Mouse (Mus musculus): ENCODE results near the gene Ccdc80. TPM values are rescaled to one million over a fixed set of nuclear protein-coding genes. Genes with fewer than 3 reads are reported as not detected.

The Ccdc80 gene
- polyA plus RNA-seq (2014; fragmentation: Nextera tagmentation; extraction: Ambion mirVana), result 15.6 and 22.4 TPM in 2 replicates

- H3K36me3 ChIP-seq (ENCODE audit: control insufficient read depth, insufficient read depth, low read length), result no peaks in the 10 kb centered on the region
- H3K9ac ChIP-seq (replicated peaks; ENCODE audit: low read depth, low read length), result peak within 1 kb of the TSS; percentile 50; the same call in 1 of the 2 replicates
- no peaks in the 10 kb centered on the region for H3K9me3 ChIP-seq (ENCODE audit: control insufficient read depth, low read length)
- 40% methylated on average over 6 of the region's 6 CpGs for WGBS
- no peaks in the 10 kb centered on the region for H3K27me3 ChIP-seq (ENCODE audit: control insufficient read depth, insufficient read depth, low read length)
- H3K27ac ChIP-seq (ENCODE audit: low read depth, low read length), result peak within 1 kb of the TSS; percentile 45; the same call in 1 of the 2 replicates
- H3K4me3 ChIP-seq (ENCODE audit: low read depth, low read length), result peak within 1 kb of the TSS; percentile 30
- ATAC-seq (ENCODE audit: low read depth), result no peak
- H3K4me2 ChIP-seq (ENCODE audit: low read depth, low read length), result peak within 1 kb of the TSS; percentile 43
- H3K4me1 ChIP-seq (ENCODE audit: control insufficient read depth, insufficient read depth, low read length), result peaks cover 5% of the 10 kb centered on the region; the same call in 1 of the 2 replicates
Measured at GRCm38 (mm10) chr16:45093137-45093731, at the start of gene Ccdc80. Gene Ccdc80 (plus strand): TSS chr16:45093402.

- Histone ChIP-seq H3K27ac (ENCODE audit: low read depth, low read length) (no peak overlapping the region), H3K4me3 (ENCODE audit: low read depth, low read length) (no peak overlapping the region), H3K36me3 (ENCODE audit: control insufficient read depth, insufficient read depth, low read length) (no peaks in the 10 kb centered on the region), H3K4me1 (ENCODE audit: control insufficient read depth, insufficient read depth, low read length) (no peaks in the 10 kb centered on the region), H3K9ac (replicated peaks; ENCODE audit: low read depth, low read length) (no peak overlapping the region), H3K27me3 (ENCODE audit: control insufficient read depth, insufficient read depth, low read length) (no peaks in the 10 kb centered on the region), H3K9me3 (ENCODE audit: control insufficient read depth, low read length) (no peaks in the 10 kb centered on the region), H3K4me2 (ENCODE audit: low read depth, low read length) (no peak overlapping the region)
- no peak for ATAC-seq (ENCODE audit: low read depth)
- 54% methylated on average over 3 of the region's 3 CpGs for WGBS
Measured at GRCm38 (mm10) chr16:45044844-45045243, 48.4 kb upstream of the Ccdc80 start.

GRCm38 (mm10) chr16:45057222-45057621, 36.0 kb upstream of the Ccdc80 start:
- Histone ChIP-seq H3K4me1 (ENCODE audit: control insufficient read depth, insufficient read depth, low read length) (no peaks in the 10 kb centered on the region), H3K27ac (ENCODE audit: low read depth, low read length) (no peak overlapping the region), H3K27me3 (ENCODE audit: control insufficient read depth, insufficient read depth, low read length) (no peaks in the 10 kb centered on the region), H3K9me3 (ENCODE audit: control insufficient read depth, low read length) (no peaks in the 10 kb centered on the region), H3K9ac (replicated peaks; ENCODE audit: low read depth, low read length) (no peak overlapping the region), H3K4me3 (ENCODE audit: low read depth, low read length) (no peak overlapping the region), H3K4me2 (ENCODE audit: low read depth, low read length) (no peak overlapping the region), H3K36me3 (ENCODE audit: control insufficient read depth, insufficient read depth, low read length) (no peaks in the 10 kb centered on the region)
- 95% methylated on average over 7 of the region's 7 CpGs for WGBS
- ATAC-seq (ENCODE audit: low read depth), result no peak

DNA sequence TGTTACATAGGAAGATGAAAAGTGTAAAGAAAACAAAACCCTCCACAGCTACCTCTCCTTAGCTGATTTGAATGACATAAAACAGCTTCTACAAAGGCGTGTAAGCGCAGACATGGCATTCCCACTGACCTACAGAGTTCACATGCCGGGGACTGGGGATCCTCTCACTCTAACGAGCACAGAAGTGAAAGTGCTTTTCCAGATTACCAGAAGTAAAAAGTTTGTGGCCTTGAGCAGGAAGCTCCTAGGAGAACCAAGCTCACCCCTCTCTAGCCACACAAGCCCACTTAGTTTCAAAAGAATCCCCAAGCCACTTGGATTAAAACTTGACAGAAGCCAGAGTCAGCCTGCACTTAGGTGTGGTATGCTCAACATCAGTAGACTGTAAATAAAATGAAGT, 35.3 kb upstream of the Ccdc80 start:
- no peak overlapping the region for H3K4me2 ChIP-seq (ENCODE audit: low read depth, low read length)
- 85% methylated on average over 4 of the region's 4 CpGs for WGBS
- H3K36me3 ChIP-seq (ENCODE audit: control insufficient read depth, insufficient read depth, low read length), result no peaks in the 10 kb centered on the region
- ATAC-seq (ENCODE audit: low read depth), result no peak
- no peak overlapping the region for H3K9ac ChIP-seq (replicated peaks; ENCODE audit: low read depth, low read length)
- H3K27me3 ChIP-seq (ENCODE audit: control insufficient read depth, insufficient read depth, low read length), result no peaks in the 10 kb centered on the region
- no peak overlapping the region for H3K4me3 ChIP-seq (ENCODE audit: low read depth, low read length)
- H3K4me1 ChIP-seq (ENCODE audit: control insufficient read depth, insufficient read depth, low read length), result no peaks in the 10 kb centered on the region
- no peak overlapping the region for H3K27ac ChIP-seq (ENCODE audit: low read depth, low read length)
- no peaks in the 10 kb centered on the region for H3K9me3 ChIP-seq (ENCODE audit: control insufficient read depth, low read length)

- no peaks in the 10 kb centered on the region for H3K36me3 ChIP-seq (ENCODE audit: control insufficient read depth, insufficient read depth, low read length)
- no peak overlapping the region for H3K9ac ChIP-seq (replicated peaks; ENCODE audit: low read depth, low read length)
- 78% methylated on average over 3 of the region's 3 CpGs for WGBS
- H3K4me3 ChIP-seq (ENCODE audit: low read depth, low read length), result no peak overlapping the region
- no peaks in the 10 kb centered on the region for H3K9me3 ChIP-seq (ENCODE audit: control insufficient read depth, low read length)
- H3K4me1 ChIP-seq (ENCODE audit: control insufficient read depth, insufficient read depth, low read length), result no peaks in the 10 kb centered on the region
- no peak overlapping the region for H3K4me2 ChIP-seq (ENCODE audit: low read depth, low read length)
- no peak for ATAC-seq (ENCODE audit: low read depth)
- H3K27me3 ChIP-seq (ENCODE audit: control insufficient read depth, insufficient read depth, low read length), result no peaks in the 10 kb centered on the region
- H3K27ac ChIP-seq (ENCODE audit: low read depth, low read length), result no peak overlapping the region
Measured at GRCm38 (mm10) chr16:45061140-45061539, 32.1 kb upstream of the Ccdc80 start.

- H3K9me3 ChIP-seq (ENCODE audit: control insufficient read depth, low read length), result no peaks in the 10 kb centered on the region
- 90% methylated on average over 8 of the region's 8 CpGs for WGBS
- no peak overlapping the region for H3K9ac ChIP-seq (replicated peaks; ENCODE audit: low read depth, low read length)
- H3K4me3 ChIP-seq (ENCODE audit: low read depth, low read length), result no peak overlapping the region
- no peaks in the 10 kb centered on the region for H3K4me1 ChIP-seq (ENCODE audit: control insufficient read depth, insufficient read depth, low read length)
- no peaks in the 10 kb centered on the region for H3K27me3 ChIP-seq (ENCODE audit: control insufficient read depth, insufficient read depth, low read length)
- no peak overlapping the region for H3K27ac ChIP-seq (ENCODE audit: low read depth, low read length)
- H3K4me2 ChIP-seq (ENCODE audit: low read depth, low read length), result no peak overlapping the region
- ATAC-seq (ENCODE audit: low read depth), result no peak
- H3K36me3 ChIP-seq (ENCODE audit: control insufficient read depth, insufficient read depth, low read length), result no peaks in the 10 kb centered on the region
Measured at GRCm38 (mm10) chr16:45070383-45071083, 22.7 kb upstream of the Ccdc80 start.

GRCm38 (mm10) chr16:45071424-45071823, 21.8 kb upstream of the Ccdc80 start:
- Histone ChIP-seq H3K27me3 (ENCODE audit: control insufficient read depth, insufficient read depth, low read length) (no peaks in the 10 kb centered on the region), H3K4me1 (ENCODE audit: control insufficient read depth, insufficient read depth, low read length) (no peaks in the 10 kb centered on the region), H3K36me3 (ENCODE audit: control insufficient read depth, insufficient read depth, low read length) (no peaks in the 10 kb centered on the region), H3K9me3 (ENCODE audit: control insufficient read depth, low read length) (no peaks in the 10 kb centered on the region), H3K9ac (replicated peaks; ENCODE audit: low read depth, low read length) (no peak overlapping the region), H3K4me3 (ENCODE audit: low read depth, low read length) (no peak overlapping the region), H3K27ac (ENCODE audit: low read depth, low read length) (no peak overlapping the region), H3K4me2 (ENCODE audit: low read depth, low read length) (no peak overlapping the region)
- WGBS, result 82% methylated on average over 2 of the region's 2 CpGs
- no peak for ATAC-seq (ENCODE audit: low read depth)

DNA sequence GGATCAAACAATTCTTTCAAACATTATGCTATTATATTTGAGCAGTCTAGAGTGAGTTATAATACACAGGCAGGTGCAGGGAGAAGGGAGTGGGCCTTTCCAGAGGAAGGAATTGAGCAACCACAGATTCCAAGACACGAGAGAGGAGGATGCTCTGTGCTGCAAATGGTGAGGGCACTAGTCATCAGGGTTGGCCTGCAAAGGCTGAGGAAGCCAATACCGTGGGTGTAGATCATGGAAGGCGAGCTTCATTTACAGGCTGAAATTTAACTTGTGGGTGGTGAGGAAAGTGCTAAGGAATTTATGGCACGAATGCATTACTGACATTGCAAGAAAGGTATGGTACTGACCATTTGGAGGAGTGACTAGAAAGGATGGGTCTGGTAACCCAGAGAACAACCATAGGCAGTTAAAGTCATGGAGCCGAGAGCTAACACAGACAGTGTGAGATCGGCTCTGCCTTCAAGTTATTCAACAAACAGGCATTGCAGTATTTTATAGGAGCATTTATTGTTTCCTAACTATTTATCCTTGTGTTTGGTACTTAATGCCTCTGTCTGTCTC, 15.6 kb upstream of the Ccdc80 start:
- H3K4me3 ChIP-seq (ENCODE audit: low read depth, low read length), result no peak overlapping the region
- ATAC-seq (ENCODE audit: low read depth), result no peak
- WGBS, result 82% methylated on average over 6 of the region's 6 CpGs
- H3K27ac ChIP-seq (ENCODE audit: low read depth, low read length), result no peak overlapping the region
- no peaks in the 10 kb centered on the region for H3K36me3 ChIP-seq (ENCODE audit: control insufficient read depth, insufficient read depth, low read length)
- no peak overlapping the region for H3K4me2 ChIP-seq (ENCODE audit: low read depth, low read length)
- H3K9ac ChIP-seq (replicated peaks; ENCODE audit: low read depth, low read length), result no peak overlapping the region
- no peaks in the 10 kb centered on the region for H3K27me3 ChIP-seq (ENCODE audit: control insufficient read depth, insufficient read depth, low read length)
- H3K9me3 ChIP-seq (ENCODE audit: control insufficient read depth, low read length), result no peaks in the 10 kb centered on the region
- no peaks in the 10 kb centered on the region for H3K4me1 ChIP-seq (ENCODE audit: control insufficient read depth, insufficient read depth, low read length)

DNA sequence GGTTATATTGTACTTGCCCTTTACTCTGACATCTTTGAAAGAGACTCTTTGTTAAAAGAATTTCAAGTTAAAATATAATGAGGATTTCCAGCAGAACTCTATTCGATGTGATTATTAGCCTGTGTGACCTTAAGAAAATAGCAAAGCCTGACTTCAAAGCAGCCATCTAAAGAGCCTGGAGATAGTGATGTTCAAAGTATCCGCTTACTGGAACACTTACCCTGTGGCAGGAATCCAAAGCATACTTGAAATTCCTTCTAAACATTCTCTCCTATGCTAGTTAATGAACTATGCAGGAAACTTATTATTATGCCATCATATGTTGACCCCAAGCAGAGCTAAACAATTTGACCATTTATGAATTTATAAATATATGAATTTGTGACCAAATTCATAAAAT, 13.9 kb upstream of the Ccdc80 start:
- Histone ChIP-seq H3K27ac (ENCODE audit: low read depth, low read length) (no peak overlapping the region), H3K9me3 (ENCODE audit: control insufficient read depth, low read length) (no peaks in the 10 kb centered on the region), H3K4me2 (ENCODE audit: low read depth, low read length) (no peak overlapping the region), H3K4me3 (ENCODE audit: low read depth, low read length) (no peak overlapping the region), H3K9ac (replicated peaks; ENCODE audit: low read depth, low read length) (no peak overlapping the region), H3K27me3 (ENCODE audit: control insufficient read depth, insufficient read depth, low read length) (no peaks in the 10 kb centered on the region), H3K36me3 (ENCODE audit: control insufficient read depth, insufficient read depth, low read length) (no peaks in the 10 kb centered on the region), H3K4me1 (ENCODE audit: control insufficient read depth, insufficient read depth, low read length) (no peaks in the 10 kb centered on the region)
- WGBS, result 75% methylated on average over 2 of the region's 2 CpGs
- no peak for ATAC-seq (ENCODE audit: low read depth)

Measured in neural tube, embryonic 14.5 days (tissue).